Mouse (Mus musculus) right cerebral cortex, postnatal 36 days (tissue): ENCODE data around the gene Kif3c.

Source experiments
- DNase-seq, 2 experiments: peaks; one replicate each; pipeline ENCODE4 v3.0.0; 2022; ENCODE audit warnings: low spot score in 2 of 2, mixed read lengths in 1 of 2

Gene Kif3c

DNA sequence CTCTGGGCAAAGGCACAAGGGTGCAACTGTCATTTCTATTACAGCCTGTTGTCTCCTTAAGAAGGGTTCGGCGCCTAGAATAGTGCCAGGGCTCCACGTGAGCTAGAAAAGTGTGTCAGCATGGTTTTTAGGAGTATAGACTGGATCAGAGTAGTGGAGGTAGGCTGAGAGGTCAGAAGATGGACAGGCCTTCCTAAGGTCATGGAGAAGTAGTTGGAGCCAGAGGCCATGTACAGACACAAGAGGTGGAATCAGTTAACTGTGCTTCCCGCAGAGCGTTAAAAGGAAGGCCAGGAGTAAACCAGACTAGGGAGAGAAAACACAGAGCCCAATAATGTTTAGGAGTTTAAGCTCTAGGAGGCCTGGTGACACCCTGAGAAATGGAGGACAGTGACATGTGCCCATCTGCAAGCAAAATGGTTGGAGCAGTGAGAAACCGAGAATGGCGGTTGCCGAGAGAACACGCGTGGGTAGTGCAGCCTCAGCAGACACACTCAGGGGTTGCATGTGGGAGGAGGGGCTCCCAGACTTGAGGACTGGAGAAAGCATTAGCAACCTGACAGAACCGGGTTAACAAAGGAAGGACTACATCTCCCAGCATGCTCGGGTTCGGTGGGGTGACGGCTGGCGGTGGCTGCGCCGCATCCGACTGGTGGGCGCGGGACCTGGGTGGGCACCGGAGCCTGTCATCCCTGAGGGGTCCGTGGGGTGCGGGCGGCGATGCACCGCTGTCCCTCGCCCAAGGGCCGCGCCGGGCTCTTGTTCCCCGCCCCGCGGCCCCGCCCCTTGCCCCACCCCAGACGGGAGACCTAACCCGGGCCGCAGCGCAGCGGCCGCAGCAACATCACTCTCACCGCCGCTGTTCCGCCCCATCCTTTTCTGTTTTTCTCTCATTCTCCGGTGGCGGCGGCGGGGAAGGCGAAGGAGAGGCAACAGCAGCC is at the start of gene Kif3c:
Gene Kif3c, plus strand, starts transcription at position 625 of the 941 bp plus-strand sequence.
- peak; percentile 84 to 88 for DNase-seq

DNA sequence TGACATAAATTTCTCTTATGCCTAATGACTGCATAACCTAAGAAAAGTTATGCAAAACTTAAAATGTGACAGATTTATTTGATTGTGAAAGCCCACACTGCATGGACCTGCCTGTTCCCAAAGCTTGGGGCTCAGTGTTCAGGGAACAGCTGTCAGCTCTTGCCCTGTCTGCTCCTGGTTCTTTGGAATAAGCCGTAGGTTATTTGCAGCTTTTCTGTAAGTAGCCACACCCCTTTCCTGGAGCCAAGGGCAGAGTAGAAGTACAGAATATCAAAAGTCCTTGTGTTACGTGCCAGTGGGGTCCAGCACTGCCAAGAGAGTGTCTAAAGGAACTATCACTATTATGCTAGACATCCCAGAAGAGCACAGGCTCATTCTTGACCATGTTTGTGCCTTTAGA is 48.8 kb upstream of the Kif3c start:
- DNase-seq = no peak

DNA sequence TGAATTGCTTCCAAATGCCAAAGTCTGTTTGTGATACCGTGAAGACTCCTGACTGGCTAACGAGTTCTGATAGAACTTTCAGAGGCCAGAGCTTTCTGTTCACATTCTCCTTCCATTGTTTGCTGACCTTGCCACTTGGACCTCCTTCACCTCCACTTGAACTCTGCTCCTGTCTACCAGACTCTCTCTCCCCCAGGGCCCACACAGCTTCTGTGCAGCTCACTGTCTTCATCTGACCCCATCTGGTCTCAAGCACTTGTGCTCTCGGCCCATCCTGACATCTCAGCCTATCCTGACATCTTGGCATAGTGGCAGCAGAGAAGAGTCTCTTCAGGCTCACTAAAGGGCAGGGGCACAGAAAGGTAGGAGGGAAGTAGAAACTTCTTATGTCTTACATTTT is 48.0 kb upstream of the Kif3c start:
- no peak for DNase-seq

DNA sequence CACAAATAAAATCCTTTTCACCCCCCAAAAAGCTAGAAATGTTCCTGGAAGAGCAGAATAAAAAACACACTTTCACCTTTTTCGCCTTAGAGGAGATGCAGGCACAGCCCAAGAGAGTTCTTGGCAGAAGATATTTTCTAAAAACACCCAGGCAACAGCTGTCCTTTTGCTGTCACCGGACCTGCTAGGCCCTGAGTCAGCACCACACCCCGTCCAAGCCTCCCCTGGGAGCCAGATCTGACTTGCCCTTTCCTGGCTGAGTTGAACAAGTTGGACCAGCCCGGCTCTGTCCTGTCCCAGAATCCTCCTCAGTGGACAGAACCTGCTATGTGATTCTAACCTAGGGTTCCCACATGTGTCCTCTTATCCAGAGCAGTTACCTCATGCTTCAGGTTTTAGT is 45.6 kb upstream of the Kif3c start:
- no peak for DNase-seq

DNA sequence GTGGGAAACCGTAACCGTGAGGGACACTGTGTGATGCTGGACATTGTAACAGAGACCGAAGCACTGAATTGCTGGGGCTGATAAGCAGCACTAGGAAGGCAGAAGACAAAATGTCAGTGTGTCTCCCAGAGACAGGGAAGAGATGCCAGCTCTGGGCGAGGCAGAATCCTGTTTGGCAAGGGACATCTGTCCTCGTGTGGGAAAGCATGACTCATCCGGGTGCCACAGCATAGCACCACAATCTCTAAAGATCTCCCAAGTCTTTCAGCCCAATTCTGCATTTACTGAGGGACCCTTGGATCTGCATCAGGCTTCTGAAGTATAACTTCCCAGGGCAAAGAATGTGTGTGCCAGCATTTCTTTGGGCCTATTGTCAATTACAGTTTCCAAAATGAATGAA is 41.7 kb upstream of the Kif3c start:
- DNase-seq = peak; percentile 49 to 60

DNA sequence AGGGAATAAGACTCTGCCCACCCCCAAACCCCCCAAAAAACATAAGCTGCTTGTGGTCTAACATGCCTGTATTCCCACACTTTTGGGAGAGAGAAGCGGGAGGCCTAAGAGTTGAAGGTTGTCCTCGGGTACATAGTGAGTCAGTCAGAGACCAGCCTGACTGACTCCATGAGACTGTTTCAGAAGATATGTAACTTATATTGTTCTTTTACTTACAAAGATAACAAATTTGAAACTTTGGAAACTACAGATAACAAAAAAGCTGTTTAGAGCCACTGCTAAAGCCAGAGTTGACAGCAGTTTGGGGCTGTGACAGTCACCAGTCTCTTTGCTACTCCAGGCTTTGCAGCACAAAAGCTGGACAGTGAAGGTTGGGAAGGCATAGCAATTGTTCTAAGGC is 39.7 kb upstream of the Kif3c start:
- no peak for DNase-seq

DNA sequence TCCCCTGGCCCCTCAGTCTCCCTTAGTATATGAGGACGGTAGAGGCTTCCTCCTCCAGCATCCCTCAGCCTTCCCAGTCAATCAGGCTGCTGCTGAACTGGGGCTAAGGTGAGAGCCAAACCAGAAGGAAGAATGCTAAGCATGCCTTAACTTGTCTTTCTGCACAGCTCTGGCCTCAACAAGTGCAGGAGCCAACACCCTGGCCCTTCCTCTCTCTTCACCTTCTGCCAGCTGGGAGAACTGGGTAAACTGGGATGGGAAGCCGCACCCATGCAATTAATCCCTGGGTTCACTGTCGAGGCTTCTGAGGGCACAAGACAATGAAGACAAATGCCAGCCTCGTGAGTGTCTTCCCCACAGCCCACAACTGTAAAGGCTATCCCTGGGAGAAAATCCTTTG is 35.3 kb upstream of the Kif3c start:
- DNase-seq = no peak

DNA sequence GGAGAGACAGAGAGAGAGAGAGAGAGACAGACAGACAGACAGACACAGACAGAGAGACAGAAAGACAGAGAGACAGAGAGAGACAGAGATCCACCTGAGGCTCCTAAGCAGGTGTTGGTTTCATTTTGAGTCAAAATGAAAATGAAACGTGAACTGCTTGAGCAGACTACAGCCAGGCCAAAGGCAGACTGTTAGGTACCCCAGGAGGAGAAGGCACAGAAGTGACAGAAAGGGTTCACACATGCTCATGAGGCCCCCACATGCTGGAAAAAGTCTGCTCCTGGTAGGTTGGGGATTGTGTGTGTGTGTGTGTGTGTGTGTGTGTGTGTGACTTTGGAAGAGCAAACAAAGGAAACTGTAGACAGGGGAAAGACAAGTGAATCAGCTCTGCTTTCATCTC is 26.0 kb upstream of the Kif3c start:
- no peak for DNase-seq

DNA sequence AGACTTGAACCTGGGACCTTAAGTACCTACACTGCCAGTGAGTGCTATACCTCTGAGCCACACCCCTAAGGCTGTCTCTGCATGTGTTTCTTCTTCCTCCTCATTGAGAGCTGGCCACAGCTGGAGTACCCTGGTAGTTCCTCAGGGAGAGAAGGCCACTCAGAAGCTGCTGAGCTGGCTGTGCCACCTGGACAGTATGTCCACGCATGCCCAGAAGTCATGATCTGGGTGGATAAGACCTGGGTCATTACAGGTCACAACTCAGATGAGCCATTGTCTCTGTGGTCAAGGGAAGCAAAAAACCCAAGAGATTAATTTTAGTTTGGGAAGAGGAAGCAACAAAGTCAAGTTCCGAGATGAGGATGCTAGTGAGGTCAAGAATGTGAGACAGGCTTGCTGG is 20.8 kb upstream of the Kif3c start:
- no peak for DNase-seq

DNA sequence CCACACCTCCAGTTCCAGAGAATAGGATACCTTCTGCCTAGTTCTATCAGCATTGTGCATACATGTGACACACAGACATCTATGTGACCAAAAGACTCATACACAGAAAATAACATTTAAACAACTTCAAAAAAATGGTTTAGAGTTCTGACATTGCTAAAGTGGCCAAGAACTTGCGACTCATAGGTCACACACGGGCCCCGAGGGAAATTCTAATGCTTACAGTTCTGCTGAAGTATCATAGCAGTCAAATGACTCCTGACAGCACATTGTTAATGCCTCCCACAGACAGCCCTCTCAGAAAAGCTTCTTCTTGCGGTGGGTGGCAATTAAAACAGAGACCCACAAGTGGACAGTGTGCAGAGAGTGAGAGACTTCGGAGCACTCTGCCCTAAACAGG is 19.9 kb upstream of the Kif3c start:
- DNase-seq = no peak

DNA sequence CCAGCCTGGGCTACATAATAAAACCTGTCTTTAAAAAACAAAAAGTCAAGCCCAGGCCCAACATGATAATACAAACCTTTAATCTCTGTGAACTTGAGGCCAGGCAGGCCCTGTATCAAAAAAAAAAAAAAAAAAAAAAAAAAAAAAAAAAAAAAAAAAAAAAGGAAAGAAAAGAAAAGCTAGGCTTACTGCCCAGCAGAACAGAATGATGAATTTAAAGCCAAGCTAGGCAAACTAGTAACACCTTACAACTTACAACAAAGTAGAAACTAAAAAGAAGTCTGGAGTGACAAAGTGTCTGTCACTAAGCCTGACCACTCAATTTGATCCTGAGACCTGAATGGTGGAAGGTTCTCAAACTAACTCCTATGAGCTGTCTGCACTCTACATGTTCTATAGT is 17.2 kb upstream of the Kif3c start:
- no peak for DNase-seq

DNA sequence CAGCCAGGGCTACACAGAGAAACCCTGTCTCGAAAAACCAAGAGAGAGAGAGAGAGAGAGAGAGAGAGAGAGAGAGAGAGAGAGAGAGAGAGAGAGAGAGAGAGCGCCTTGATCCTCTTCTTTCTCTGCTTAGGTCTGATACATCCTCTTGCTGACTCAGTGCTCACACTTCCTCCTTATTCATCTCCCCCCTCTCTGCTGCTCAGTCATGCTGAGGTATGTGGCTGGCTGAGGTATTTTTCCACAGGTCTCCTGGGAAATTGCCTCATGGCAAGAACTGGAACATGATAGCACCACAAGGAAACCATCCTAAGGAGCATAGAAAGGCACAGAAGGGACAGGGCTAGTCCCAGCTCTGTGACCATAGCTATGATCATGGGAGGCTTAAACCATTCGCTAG is 15.5 kb upstream of the Kif3c start:
- DNase-seq = no peak

DNA sequence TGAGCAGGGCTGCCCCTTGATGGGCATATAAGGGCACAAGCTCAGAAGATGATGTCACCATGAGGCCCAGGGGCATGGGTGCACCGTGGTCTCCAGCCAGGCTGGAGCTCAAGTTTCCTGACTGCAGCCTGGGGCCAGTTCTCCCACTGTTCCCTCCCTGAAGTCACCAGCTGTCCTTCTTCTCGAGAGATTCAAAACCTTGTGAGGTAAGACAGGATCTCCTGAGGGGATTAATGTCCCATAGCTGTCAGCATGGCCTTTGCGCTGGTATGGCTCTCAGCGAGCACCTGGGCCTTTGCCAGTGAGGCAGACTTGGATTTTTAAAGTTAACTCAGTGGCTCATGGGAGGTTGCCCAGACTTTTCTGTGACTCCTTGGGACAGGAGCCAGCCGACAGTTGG is 14.8 kb upstream of the Kif3c start:
- DNase-seq = no peak

DNA sequence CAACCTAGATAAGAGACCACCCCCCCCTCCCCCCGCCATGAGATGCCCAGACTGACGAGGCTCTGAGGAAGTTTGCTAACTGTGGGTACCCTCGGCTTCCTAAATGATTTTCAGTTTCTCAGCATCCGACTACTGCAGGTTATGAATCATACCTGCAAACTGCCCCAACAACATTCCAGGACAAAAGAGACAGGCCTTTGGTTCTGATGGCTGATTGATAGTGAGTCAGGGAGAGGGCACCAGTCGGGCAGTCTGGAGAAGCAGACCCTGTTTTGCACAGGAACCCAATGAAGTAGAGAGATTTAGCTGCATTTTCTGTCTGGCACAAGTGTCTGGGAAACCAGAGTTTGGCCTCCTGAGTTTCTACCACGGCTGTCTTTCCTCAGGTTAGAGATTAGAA is 12.7 kb upstream of the Kif3c start:
- no peak for DNase-seq

DNA sequence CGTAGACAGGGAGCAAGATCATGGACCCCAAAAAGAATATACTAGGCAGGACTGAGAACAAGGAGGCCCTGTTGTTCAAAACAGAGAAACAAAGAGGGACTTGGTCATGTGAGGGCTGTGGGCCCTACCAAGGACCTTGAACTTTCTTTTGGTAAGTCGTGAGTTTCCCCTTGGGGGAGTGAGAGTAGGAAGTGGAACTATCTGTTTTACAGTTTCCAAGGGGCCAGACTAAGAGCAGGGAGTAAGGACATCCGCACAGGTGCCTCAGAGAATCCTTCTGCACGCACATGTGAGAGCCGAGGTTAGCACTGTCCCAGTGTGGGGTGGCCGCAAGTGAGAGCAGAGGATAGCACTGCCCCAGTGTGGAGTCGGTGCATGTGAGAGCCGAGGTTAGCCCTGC is 9.9 kb upstream of the Kif3c start:
- DNase-seq = no peak

DNA sequence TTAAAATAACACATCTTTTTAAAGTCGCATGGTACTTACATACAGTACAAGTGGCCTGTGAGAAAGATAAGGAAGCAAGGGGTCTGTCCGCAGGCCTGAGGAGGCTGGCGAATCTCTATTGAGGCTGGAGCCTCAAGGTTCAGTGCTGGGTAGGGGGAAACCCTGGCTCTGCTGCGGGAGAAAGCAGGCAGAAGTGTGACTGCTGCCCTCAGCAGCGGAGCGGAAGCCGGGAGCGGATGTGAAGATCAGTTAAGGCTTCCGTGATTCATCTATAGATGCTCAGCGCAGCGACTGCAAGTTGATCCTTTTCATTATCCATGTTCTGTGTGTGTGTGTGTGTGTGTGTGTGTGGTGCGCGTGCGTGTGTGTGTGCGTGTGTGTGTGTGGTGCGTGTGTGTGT is 8.1 kb upstream of the Kif3c start:
- DNase-seq = no peak

DNA sequence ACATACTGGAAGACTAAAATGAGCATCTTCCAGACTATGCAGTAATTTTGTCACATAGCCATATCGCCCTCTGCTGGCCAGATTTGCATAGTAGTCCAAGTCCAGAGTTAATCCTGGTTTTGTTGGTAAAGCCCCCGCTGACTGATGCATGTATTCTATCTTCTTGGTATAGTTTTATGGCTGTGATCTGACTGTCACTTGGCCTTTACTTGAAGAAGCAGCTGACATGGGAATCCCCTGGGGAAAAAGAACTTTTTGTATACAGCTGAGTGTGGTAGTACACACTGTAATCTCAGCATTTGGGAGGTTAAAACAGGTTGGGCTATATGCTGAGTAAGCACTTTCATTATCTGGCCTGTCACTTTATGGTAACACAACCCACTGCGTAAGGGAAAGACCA is 5.6 kb upstream of the Kif3c start:
- DNase-seq = peak; percentile 65 to 71

DNA sequence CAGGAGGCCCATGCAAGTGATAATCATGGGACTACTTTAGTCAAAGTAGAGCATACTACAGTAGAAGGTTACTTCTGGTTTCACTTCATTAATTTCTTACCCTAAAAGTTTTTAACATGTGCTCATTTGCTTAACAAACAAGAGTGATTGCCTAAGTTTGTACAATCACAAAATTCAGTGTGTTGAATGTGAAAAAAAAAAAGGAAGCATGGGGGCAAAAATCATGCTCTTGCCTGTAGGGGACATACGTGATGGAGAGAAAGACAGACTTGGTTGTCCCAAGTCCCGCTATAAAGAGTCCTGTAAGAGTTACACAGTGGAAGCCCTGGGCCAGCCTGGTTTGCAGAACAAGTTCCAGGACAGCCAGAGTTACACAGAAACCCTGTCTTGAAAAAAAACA is 4.9 kb upstream of the Kif3c start:
- DNase-seq = no peak

DNA sequence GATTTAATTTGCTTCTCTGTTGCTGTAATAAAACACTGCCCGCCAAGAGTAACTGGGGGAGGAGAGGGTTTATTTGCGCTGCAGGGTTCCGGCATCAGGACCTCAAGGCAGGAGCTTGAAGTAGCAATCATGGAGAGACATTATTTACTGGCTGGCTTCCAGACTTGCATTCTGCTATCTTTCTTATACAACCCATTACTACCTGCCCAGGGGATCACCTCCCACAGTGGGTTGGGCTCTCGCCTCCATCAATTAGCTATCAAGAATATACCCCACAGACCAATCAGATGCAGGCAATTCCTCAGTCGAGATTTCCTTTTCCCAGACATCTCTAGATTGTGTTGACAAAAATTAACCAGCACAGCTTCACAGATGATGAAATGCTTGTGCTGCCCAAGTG is 856 bp upstream of the Kif3c start:
- no peak for DNase-seq

DNA sequence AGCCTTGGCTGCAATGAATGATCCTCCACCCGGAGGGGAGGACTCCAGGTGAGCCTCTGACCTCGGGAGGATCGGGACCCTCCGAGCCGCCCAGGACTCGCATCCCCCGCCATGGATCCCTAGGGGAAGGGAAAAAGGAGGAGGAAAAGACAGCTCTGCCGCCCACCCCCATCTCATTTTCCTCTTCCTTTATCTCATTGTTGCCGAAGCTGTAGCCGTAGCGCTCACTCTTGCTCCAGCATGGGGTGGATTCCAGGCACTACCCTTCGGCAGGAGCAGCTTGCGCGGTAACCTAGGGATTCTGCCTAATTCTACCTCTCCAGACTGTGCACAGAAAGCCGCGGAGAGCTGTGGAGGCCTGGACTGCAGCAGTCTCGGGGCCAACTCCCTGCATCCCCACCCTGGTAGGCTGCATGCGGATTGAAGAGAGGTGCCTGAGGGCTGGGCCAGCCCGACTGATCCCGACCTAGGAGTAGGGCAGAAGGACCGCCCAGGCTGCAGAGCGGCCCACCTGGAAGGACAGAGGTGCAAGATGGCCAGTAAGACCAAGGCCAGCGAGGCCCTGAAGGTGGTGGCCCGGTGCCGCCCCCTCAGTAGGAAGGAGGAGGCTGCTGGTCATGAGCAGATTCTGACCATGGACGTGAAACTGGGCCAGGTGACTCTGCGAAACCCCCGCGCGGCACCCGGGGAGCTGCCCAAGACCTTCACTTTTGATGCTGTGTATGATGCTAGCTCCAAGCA is 687 bp downstream of the Kif3c start:
- no peak for DNase-seq

DNA sequence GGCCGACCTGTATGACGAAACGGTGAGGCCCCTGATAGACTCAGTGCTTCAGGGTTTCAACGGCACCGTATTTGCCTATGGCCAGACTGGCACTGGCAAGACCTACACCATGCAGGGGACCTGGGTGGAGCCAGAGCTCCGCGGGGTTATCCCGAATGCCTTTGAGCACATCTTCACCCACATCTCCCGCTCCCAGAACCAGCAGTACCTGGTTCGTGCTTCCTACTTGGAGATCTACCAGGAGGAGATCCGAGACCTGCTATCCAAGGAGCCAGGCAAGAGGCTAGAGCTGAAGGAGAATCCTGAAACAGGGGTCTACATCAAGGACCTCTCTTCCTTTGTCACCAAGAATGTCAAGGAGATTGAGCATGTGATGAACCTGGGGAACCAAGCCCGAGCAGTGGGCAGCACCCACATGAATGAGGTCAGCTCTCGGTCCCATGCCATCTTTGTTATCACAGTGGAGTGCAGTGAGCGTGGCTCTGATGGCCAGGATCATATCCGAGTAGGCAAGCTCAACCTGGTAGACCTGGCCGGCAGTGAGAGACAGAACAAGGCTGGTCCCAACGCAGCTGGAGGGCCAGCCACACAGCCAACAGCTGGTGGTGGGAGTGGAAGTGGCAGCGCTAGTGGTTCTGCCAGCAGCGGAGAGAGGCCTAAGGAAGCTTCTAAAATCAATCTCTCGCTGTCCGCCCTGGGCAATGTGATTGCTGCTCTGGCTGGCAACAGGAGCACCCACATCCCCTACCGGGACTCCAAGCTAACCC is 1.4 kb downstream of the Kif3c start:
- no peak for DNase-seq

DNA sequence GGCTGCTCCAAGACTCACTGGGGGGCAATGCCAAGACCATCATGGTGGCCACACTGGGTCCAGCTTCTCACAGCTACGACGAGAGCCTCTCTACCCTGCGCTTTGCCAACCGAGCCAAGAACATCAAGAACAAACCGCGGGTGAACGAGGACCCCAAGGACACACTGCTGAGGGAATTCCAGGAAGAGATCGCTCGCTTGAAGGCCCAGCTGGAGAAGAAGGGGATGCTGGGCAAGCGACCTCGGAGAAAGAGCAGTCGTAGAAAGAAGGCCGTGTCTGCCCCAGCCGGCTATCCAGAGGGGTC is 2.0 kb downstream of the Kif3c start:
- DNase-seq = no peak

DNA sequence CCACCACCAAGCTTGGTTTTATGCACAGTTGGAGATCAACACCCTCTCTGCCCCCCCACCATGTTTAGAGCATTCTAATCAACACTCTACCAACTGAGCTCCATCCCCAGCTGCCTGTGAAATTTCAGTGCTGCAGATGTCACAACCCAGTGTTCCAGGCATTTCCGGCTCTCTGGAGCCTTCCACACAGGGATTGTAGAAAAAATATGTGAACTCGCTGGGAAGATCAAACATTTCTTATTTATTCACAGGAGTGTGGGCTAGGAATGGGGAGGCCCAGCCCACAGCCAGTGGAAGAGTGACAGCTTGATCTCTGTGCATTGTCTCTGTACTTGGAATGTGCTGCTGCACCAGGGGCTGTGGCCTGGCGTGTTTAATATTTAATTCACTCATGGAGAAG is 3.8 kb downstream of the Kif3c start:
- DNase-seq = no peak
